Mouse (Mus musculus) lung, adult 2 months (tissue): ENCODE measurements at regions not wholly inside any gene's neighbourhood (a gene's known extent, or its start where the extent isn't known, plus 50 kb on each side); places are given as distances from the start of the nearest gene placed in this dataset.

ENCODE experiments used
- CTCF ChIP-seq: fragments of 200-500 bp; IDR thresholded peaks from 2 replicates; pipeline ENCODE4 v1.5.1; 2011; ENCODE audit warnings: mild to moderate bottlenecking, low read length, control low read depth; ENCODE audit not compliant: insufficient read depth
- POLR2A ChIP-seq: fragments of 200-500 bp; IDR thresholded peaks from 2 replicates; pipeline ENCODE4 v1.6.1; 2011; ENCODE audit warnings: low read depth, mild to moderate bottlenecking, control low read depth, low read length, borderline replicate concordance; ENCODE audit errors: extremely low read depth

GRCm38 (mm10) chr19:8536085-8536484, 55.0 kb upstream of the Slc22a8 start:
- no peak for TF ChIP-seq CTCF
- no peak for TF ChIP-seq POLR2A
